Mouse (Mus musculus) left cerebral cortex, postnatal 36 days (tissue): ENCODE measurements around the gene Rin3. TPM values are rescaled to one million over a fixed set of nuclear protein-coding genes. Genes with fewer than 3 reads are reported as not detected.
A peak's percentile ranks its signal among the peaks of the same experiment; 100 is the strongest.

Source experiments
- DNase-seq, 2 experiments: peaks; one replicate each; pipeline ENCODE4 v3.0.0; 2021 to 2022; ENCODE audit warnings: low spot score in 2 of 2, mixed read lengths in 1 of 2
- intact Hi-C: fragments of 180-260 bp; cut with DNase I; formaldehyde crosslinking; loops from one replicate; pipeline ENCODE4 v1.15.1; 2025
- total RNA-seq, 2 experiments: library from RNA; stranded (reverse); gene quantifications; 2 replicates each; pipeline ENCODE4 v1.2.3; 2021

Rin3 gene
- total RNA-seq, 2 experiments from 2014 or later, result 3.5 to 4.4 TPM

- intact Hi-C loops, result loop anchor here (1.0 kb wide), 1 partner anchor 38 kb away; no protein-coding TSS in a partner anchor
- no peak for DNase-seq
These were observed 12.8 kb downstream of the Rin3 start for GRCm38 (mm10) chr12:102295662-102296061.

- intact Hi-C loops, result loop anchor here (1.0 kb wide), 1 partner anchor 37 kb away; no protein-coding TSS in a partner anchor
- DNase-seq, result no peak
These were observed 13.5 kb downstream of the Rin3 start for GRCm38 (mm10) chr12:102296361-102296760.

GRCm38 (mm10) chr12:102296967-102297366 is 14.1 kb downstream of the Rin3 start:
- DNase-seq, result no peak
- intact Hi-C loops, result loop anchor here (1.0 kb wide), 1 partner anchor 36 kb away; no protein-coding TSS in a partner anchor

- intact Hi-C loops, result no loop called here
- DNase-seq, result no peak
These were observed 16.4 kb downstream of the Rin3 start for GRCm38 (mm10) chr12:102299209-102299608.

- DNase-seq, result no peak
These were observed 18.7 kb downstream of the Rin3 start for GRCm38 (mm10) chr12:102301585-102301984.

GRCm38 (mm10) chr12:102302322-102302721 is 19.5 kb downstream of the Rin3 start:
- intact Hi-C loops, result no loop called here
- no peak for DNase-seq

More at GRCm38 (mm10) chr12:102301585-102301984, 18.7 kb downstream of the Rin3 start:
- intact Hi-C loops, result no loop called here

GRCm38 (mm10) chr12:102302831-102303351 is 20.0 kb downstream of the Rin3 start:
- intact Hi-C loops, result no loop called here
- DNase-seq, result no peak

- DNase-seq, result no peak
- intact Hi-C loops, result no loop called here
These were observed 21.0 kb downstream of the Rin3 start for GRCm38 (mm10) chr12:102303867-102304266.

- intact Hi-C loops, result loop anchor here (5.0 kb wide), 1 partner anchor 53 kb away; no protein-coding TSS in a partner anchor
- no peak for DNase-seq
These were observed 22.4 kb downstream of the Rin3 start for GRCm38 (mm10) chr12:102305069-102305836.

GRCm38 (mm10) chr12:102308001-102308456 is 25.2 kb downstream of the Rin3 start:
- no peak for DNase-seq
- intact Hi-C loops, result loop anchor here (5.0 kb wide), 1 partner anchor 56 kb away; no protein-coding TSS in a partner anchor

- intact Hi-C loops, result loop anchor here (5.0 kb wide), 1 partner anchor 56 kb away; no protein-coding TSS in a partner anchor
- DNase-seq, result peak; percentile 40 to 60
These were observed 25.7 kb downstream of the Rin3 start for GRCm38 (mm10) chr12:102308457-102309011.

GRCm38 (mm10) chr12:102309099-102309799 is 26.4 kb downstream of the Rin3 start:
- intact Hi-C loops, result loop anchor here (5.0 kb wide), 1 partner anchor 57 kb away; no protein-coding TSS in a partner anchor
- DNase-seq, result no peak

- intact Hi-C loops, result loop anchor here (5.0 kb wide), 1 partner anchor 57 kb away; no protein-coding TSS in a partner anchor
- no peak for DNase-seq
These were observed 26.9 kb downstream of the Rin3 start for GRCm38 (mm10) chr12:102309800-102310195.

- intact Hi-C loops, result no loop called here
- DNase-seq, result no peak
These were observed 27.4 kb downstream of the Rin3 start for GRCm38 (mm10) chr12:102310261-102310660.

- DNase-seq, result no peak
- intact Hi-C loops, result no loop called here
These were observed 28.6 kb downstream of the Rin3 start for GRCm38 (mm10) chr12:102311454-102311853.

GRCm38 (mm10) chr12:102319150-102319549 is 36.3 kb downstream of the Rin3 start:
- DNase-seq, result no peak
- intact Hi-C loops, result no loop called here

- no peak for DNase-seq
- intact Hi-C loops, result no loop called here
These were observed 37.1 kb downstream of the Rin3 start for GRCm38 (mm10) chr12:102319899-102320298.

- intact Hi-C loops, result no loop called here
These were observed 37.5 kb downstream of the Rin3 start for GRCm38 (mm10) chr12:102320322-102320721.

GRCm38 (mm10) chr12:102321064-102321728 is 38.3 kb downstream of the Rin3 start:
- no peak for DNase-seq
- intact Hi-C loops, result no loop called here

More at GRCm38 (mm10) chr12:102320322-102320721, 37.5 kb downstream of the Rin3 start:
- no peak for DNase-seq
